Mouse (Mus musculus): ENCODE results near the gene Mapk13. TPM values are rescaled to one million over a fixed set of nuclear protein-coding genes. Genes with fewer than 3 reads are reported as not detected.

The Mapk13 gene
- polyA plus RNA-seq, 1 experiment from 2014 or later = 31.8 TPM

DNA sequence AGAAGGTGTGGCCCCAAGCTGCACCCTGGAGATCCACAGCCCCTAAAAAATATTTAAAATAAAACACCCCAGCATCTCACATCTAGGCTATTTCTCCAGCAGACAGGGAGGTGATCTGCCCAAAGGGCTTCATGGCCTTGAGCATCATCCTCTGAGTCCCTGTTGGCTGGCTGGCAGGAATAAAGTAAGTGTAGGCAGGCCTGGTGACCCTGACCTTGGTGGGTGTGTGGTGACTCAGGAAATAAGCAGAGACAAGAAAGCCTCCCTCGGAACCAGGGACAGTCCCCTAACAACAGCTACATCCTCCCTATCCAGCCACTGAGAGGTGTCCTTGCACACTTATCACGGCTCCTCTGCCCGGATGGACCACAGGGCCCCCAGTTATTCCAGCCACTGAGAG is 11.7 kb downstream of the Mapk13 start:
- Histone ChIP-seq H3K9me3 (ENCODE audit: control insufficient read depth, low read length) (no peaks in the 10 kb centered on the region), H3K36me3 (ENCODE audit: control insufficient read depth, insufficient read depth, low read length) (peaks cover 6% of the 10 kb centered on the region; the same call in 1 of the 2 replicates), H3K4me1 (ENCODE audit: control insufficient read depth, insufficient read depth, low read length) (no peaks in the 10 kb centered on the region), H3K27me3 (replicated peaks; ENCODE audit: control insufficient read depth, insufficient read depth, low read length) (no peaks in the 10 kb centered on the region), H3K9ac (ENCODE audit: low read depth, low read length) (no peak overlapping the region), H3K4me2 (ENCODE audit: low read depth, low read length) (no peak overlapping the region), H3K4me3 (ENCODE audit: low read depth, low read length) (no peak overlapping the region), H3K27ac (replicated peaks; ENCODE audit: low read depth, low read length) (no peak overlapping the region)
- DNase-seq (ENCODE audit: low spot score) (no peak), ATAC-seq (ENCODE audit: low read depth) (no peak)
- WGBS = 80% methylated on average over 1 of the region's 3 CpGs

DNA sequence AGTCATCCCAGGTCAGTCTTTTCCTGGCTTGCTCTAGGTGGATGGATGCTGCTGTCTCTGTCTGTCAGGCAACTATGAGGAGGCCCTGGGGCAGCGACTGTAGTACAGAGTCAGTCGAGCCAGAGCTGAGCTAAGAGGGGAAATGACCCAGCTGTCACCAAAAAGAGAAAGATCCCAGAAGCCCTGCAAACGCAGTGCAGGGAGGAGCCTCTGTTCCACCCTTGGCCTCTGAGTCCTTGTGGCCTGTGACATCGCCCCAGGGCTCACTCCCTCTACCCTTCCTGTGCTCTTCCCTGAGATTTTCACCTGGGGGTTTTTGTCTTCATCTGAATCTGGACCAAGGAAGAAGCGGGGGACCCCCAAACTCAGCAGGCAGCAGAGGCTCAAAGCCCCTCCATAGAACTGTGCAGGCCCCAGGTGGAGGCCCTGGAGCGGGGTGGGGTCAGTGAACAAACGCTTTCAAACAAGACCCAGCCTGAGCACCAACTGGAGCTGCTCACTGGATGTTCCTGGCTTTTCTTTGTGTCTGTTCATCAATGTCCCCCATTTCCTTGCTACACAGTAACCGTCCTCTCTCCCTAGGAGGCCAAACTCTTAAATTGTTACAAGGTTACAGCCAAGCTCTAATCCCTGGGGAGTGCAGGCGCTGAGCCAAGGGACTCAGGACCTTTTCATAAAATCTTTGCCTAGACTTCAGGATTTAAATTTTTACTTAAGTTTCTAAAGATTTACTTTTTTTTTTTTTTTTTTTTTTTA is 12.4 kb downstream of the Mapk13 start:
- H3K27me3 ChIP-seq (replicated peaks; ENCODE audit: control insufficient read depth, insufficient read depth, low read length) = no peaks in the 10 kb centered on the region
- 46% methylated on average over 9 of the region's 9 CpGs for WGBS
- ATAC-seq (ENCODE audit: low read depth) = no peak
- no peak overlapping the region for H3K4me3 ChIP-seq (ENCODE audit: low read depth, low read length)
- H3K4me2 ChIP-seq (ENCODE audit: low read depth, low read length) = no peak overlapping the region
- H3K9ac ChIP-seq (ENCODE audit: low read depth, low read length) = no peak overlapping the region
- no peak overlapping the region for H3K27ac ChIP-seq (replicated peaks; ENCODE audit: low read depth, low read length)
- H3K9me3 ChIP-seq (ENCODE audit: control insufficient read depth, low read length) = no peaks in the 10 kb centered on the region
- H3K36me3 ChIP-seq (ENCODE audit: control insufficient read depth, insufficient read depth, low read length) = peaks cover 5% of the 10 kb centered on the region; the same call in 1 of the 2 replicates
- no peaks in the 10 kb centered on the region for H3K4me1 ChIP-seq (ENCODE audit: control insufficient read depth, insufficient read depth, low read length)
- DNase-seq (ENCODE audit: low spot score) = no peak

GRCm38 (mm10) chr17:28785036-28785435 is 15.9 kb downstream of the Mapk13 start:
- H3K4me2 ChIP-seq (ENCODE audit: low read depth, low read length) = no peak overlapping the region
- no peaks in the 10 kb centered on the region for H3K9me3 ChIP-seq (ENCODE audit: control insufficient read depth, low read length)
- no peak overlapping the region for H3K9ac ChIP-seq (ENCODE audit: low read depth, low read length)
- ATAC-seq (ENCODE audit: low read depth) (no peak), DNase-seq (ENCODE audit: low spot score) (no peak)
- WGBS = 84% methylated on average over 3 of the region's 3 CpGs
- no peaks in the 10 kb centered on the region for H3K36me3 ChIP-seq (ENCODE audit: control insufficient read depth, insufficient read depth, low read length)
- H3K4me3 ChIP-seq (ENCODE audit: low read depth, low read length) = no peak overlapping the region
- H3K27me3 ChIP-seq (replicated peaks; ENCODE audit: control insufficient read depth, insufficient read depth, low read length) = no peaks in the 10 kb centered on the region
- no peak overlapping the region for H3K27ac ChIP-seq (replicated peaks; ENCODE audit: low read depth, low read length)
- H3K4me1 ChIP-seq (ENCODE audit: control insufficient read depth, insufficient read depth, low read length) = no peaks in the 10 kb centered on the region

- Histone ChIP-seq H3K36me3 (ENCODE audit: control insufficient read depth, insufficient read depth, low read length) (no peaks in the 10 kb centered on the region), H3K4me3 (ENCODE audit: low read depth, low read length) (no peak overlapping the region), H3K27me3 (replicated peaks; ENCODE audit: control insufficient read depth, insufficient read depth, low read length) (no peaks in the 10 kb centered on the region), H3K27ac (replicated peaks; ENCODE audit: low read depth, low read length) (no peak overlapping the region), H3K4me1 (ENCODE audit: control insufficient read depth, insufficient read depth, low read length) (no peaks in the 10 kb centered on the region), H3K9me3 (ENCODE audit: control insufficient read depth, low read length) (no peaks in the 10 kb centered on the region), H3K4me2 (ENCODE audit: low read depth, low read length) (no peak overlapping the region), H3K9ac (ENCODE audit: low read depth, low read length) (no peak overlapping the region)
- ATAC-seq (ENCODE audit: low read depth) (no peak), DNase-seq (ENCODE audit: low spot score) (no peak)
- WGBS = 96% methylated on average over 12 of the region's 12 CpGs
These were observed 18.4 kb downstream of the Mapk13 start for GRCm38 (mm10) chr17:28787507-28787906.

GRCm38 (mm10) chr17:28797031-28797430 is 27.9 kb downstream of the Mapk13 start:
- ATAC-seq (ENCODE audit: low read depth) = no peak
- Histone ChIP-seq H3K36me3 (ENCODE audit: control insufficient read depth, insufficient read depth, low read length) (no peaks in the 10 kb centered on the region), H3K4me3 (ENCODE audit: low read depth, low read length) (no peak overlapping the region), H3K9me3 (ENCODE audit: control insufficient read depth, low read length) (no peaks in the 10 kb centered on the region), H3K27ac (replicated peaks; ENCODE audit: low read depth, low read length) (no peak overlapping the region), H3K4me2 (ENCODE audit: low read depth, low read length) (no peak overlapping the region), H3K27me3 (replicated peaks; ENCODE audit: control insufficient read depth, insufficient read depth, low read length) (no peaks in the 10 kb centered on the region), H3K4me1 (ENCODE audit: control insufficient read depth, insufficient read depth, low read length) (no peaks in the 10 kb centered on the region), H3K9ac (ENCODE audit: low read depth, low read length) (no peak overlapping the region)
- 91% methylated on average over 4 of the region's 4 CpGs for WGBS
- DNase-seq (ENCODE audit: low spot score) = no peak

GRCm38 (mm10) chr17:28799291-28800160 is 30.4 kb downstream of the Mapk13 start:
- ATAC-seq (ENCODE audit: low read depth) = no peak
- Histone ChIP-seq H3K27ac (replicated peaks; ENCODE audit: low read depth, low read length) (peak overlapping the region; percentile 99; the same call in 1 of the 2 replicates), H3K9me3 (ENCODE audit: control insufficient read depth, low read length) (no peaks in the 10 kb centered on the region), H3K36me3 (ENCODE audit: control insufficient read depth, insufficient read depth, low read length) (no peaks in the 10 kb centered on the region), H3K4me1 (ENCODE audit: control insufficient read depth, insufficient read depth, low read length) (peaks cover 10% of the 10 kb centered on the region), H3K9ac (ENCODE audit: low read depth, low read length) (0 out of 2 replicates have a peak overlapping the region, but pooled peaks have one; percentile 100), H3K4me2 (ENCODE audit: low read depth, low read length) (peak overlapping the region; percentile 97), H3K27me3 (replicated peaks; ENCODE audit: control insufficient read depth, insufficient read depth, low read length) (no peaks in the 10 kb centered on the region), H3K4me3 (ENCODE audit: low read depth, low read length) (peak overlapping the region; percentile 84)
- 17% methylated on average over 14 of the region's 14 CpGs for WGBS
- DNase-seq (ENCODE audit: low spot score) = peak; percentile 35

- Histone ChIP-seq H3K4me1 (ENCODE audit: control insufficient read depth, insufficient read depth, low read length) (peaks cover 10% of the 10 kb centered on the region), H3K27ac (replicated peaks; ENCODE audit: low read depth, low read length) (peak overlapping the region; percentile 99), H3K36me3 (ENCODE audit: control insufficient read depth, insufficient read depth, low read length) (peaks cover 7% of the 10 kb centered on the region; the same call in 1 of the 2 replicates), H3K9me3 (ENCODE audit: control insufficient read depth, low read length) (no peaks in the 10 kb centered on the region), H3K9ac (ENCODE audit: low read depth, low read length) (peak overlapping the region; percentile 100), H3K27me3 (replicated peaks; ENCODE audit: control insufficient read depth, insufficient read depth, low read length) (no peaks in the 10 kb centered on the region), H3K4me2 (ENCODE audit: low read depth, low read length) (peak overlapping the region; percentile 97), H3K4me3 (ENCODE audit: low read depth, low read length) (peak overlapping the region; percentile 84)
- ATAC-seq (ENCODE audit: low read depth) (peak; percentile 6; the same call in 1 of the 2 replicates), DNase-seq (ENCODE audit: low spot score) (peak; percentile 33)
- WGBS = 0% methylated on average over 9 of the region's 15 CpGs
These were observed 31.2 kb downstream of the Mapk13 start for GRCm38 (mm10) chr17:28800281-28800670.

- ATAC-seq (ENCODE audit: low read depth) (peak; percentile 76), DNase-seq (ENCODE audit: low spot score) (peak; percentile 86)
- H3K27me3 ChIP-seq (replicated peaks; ENCODE audit: control insufficient read depth, insufficient read depth, low read length) = no peaks in the 10 kb centered on the region
- H3K9ac ChIP-seq (ENCODE audit: low read depth, low read length) = peak within 1 kb of the TSS; percentile 100
- peak within 1 kb of the TSS; percentile 99 for H3K27ac ChIP-seq (replicated peaks; ENCODE audit: low read depth, low read length)
- peak within 1 kb of the TSS; percentile 97 for H3K4me2 ChIP-seq (ENCODE audit: low read depth, low read length)
- WGBS = 0% methylated on average over 7 of the region's 99 CpGs
- peak within 1 kb of the TSS; percentile 84 for H3K4me3 ChIP-seq (ENCODE audit: low read depth, low read length)
- peaks cover 10% of the 10 kb centered on the region for H3K4me1 ChIP-seq (ENCODE audit: control insufficient read depth, insufficient read depth, low read length)
- H3K36me3 ChIP-seq (ENCODE audit: control insufficient read depth, insufficient read depth, low read length) = peaks cover 12% of the 10 kb centered on the region
- no peaks in the 10 kb centered on the region for H3K9me3 ChIP-seq (ENCODE audit: control insufficient read depth, low read length)
These were observed 31.7 kb downstream of the Mapk13 start, which contains the start of gene Brpf3 for GRCm38 (mm10) chr17:28800671-28801412. Brpf3 (plus strand) TSS chr17:28801090.

Data from embryonic facial prominence, embryonic 14.5 days (tissue).